Mouse (Mus musculus): ENCODE data around the gene Cask.

DNA sequence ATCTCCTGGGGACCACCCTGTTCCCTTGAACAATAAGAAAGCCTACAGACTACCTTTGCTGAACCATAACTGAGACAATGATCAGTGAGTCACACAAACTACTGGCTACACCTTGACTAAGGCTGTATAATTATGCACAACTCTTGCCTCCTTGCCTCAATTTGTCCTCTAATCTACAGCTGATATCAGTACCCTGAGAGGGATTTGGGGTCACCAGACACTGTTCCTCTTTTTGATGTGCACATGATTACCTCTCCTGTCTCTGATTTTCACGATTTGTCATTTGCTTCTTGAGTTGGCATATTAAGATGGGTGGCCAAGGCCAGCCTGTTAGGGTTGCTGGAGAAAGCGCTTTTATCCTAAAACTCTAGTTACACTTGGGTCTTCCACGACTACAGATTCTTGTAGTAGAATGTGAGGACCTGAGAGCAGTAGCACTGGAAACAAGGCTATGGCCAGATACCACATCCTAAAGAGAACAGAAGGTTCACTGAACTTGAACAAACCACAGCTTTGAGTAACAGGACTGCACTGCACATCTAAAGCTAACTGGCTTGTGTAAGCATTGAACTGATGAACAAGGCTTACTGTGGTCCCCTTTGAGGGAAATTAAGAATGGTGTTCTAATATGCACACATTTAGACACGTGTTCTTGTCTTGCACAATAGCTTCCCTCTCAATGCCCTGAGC is 191.8 kb downstream of the Cask start:
- TF ChIP-seq POLR2A (IDR thresholded peaks at IDR 0.05; ENCODE audit: control insufficient read depth in 1 of 2, insufficient read depth in 1 of 2, low read depth in 1 of 2, low read length in 2 of 2, poor library complexity in 1 of 2): no peak
- no peak for TF ChIP-seq HCFC1 (IDR thresholded peaks at IDR 0.05; ENCODE audit: low read depth, low read length)
- no peak for TF ChIP-seq CTCF (IDR thresholded peaks at IDR 0.05 in 2 of 3, conservative IDR thresholded peaks at IDR 0.05 in 1 of 3; ENCODE audit: control insufficient read depth in 1 of 3, insufficient read depth in 1 of 3, low read depth in 2 of 3, low read length in 3 of 3, poor library complexity in 1 of 3, severe bottlenecking in 1 of 3)
- TF ChIP-seq CHD2 (IDR thresholded peaks at IDR 0.05; ENCODE audit: low read length): no peak
- TF ChIP-seq MAX (IDR thresholded peaks at IDR 0.05; ENCODE audit: low read length): no peak
- no peak for TF ChIP-seq TCF12 (IDR thresholded peaks at IDR 0.05; ENCODE audit: low read depth, low read length)
- TF ChIP-seq E2F4 (IDR thresholded peaks at IDR 0.05; ENCODE audit: borderline replicate concordance, low read depth, low read length): no peak
- TF ChIP-seq MEF2A (IDR thresholded peaks at IDR 0.05; ENCODE audit: extremely low read depth, insufficient replicate concordance, low read depth, low read length, poor library complexity, severe bottlenecking): no peak
- no peak for TF ChIP-seq ZC3H11A (IDR thresholded peaks at IDR 0.05; ENCODE audit: low read depth, low read length)
- no peak for TF ChIP-seq POLR2AphosphoS2 (IDR thresholded peaks at IDR 0.05; ENCODE audit: low read length)
- TF ChIP-seq TBP (IDR thresholded peaks at IDR 0.05; ENCODE audit: low read depth, low read length): no peak
- TF ChIP-seq SMC3 (IDR thresholded peaks at IDR 0.05; ENCODE audit: low read depth, low read length): no peak
- TF ChIP-seq POLR2AphosphoS5 (IDR thresholded peaks at IDR 0.05; ENCODE audit: borderline replicate concordance, low read depth, low read length): no peak
- TF ChIP-seq NELFE (IDR thresholded peaks at IDR 0.05; ENCODE audit: low read depth, low read length): no peak
